Mouse (Mus musculus): ENCODE data around the gene Gucy1b1.

The Gucy1b1 gene

GRCm38 (mm10) chr3:82074201-82074851 lies at the start of gene Gucy1b1:
TSS of gene Gucy1b1 (minus strand) at chr3:82074689.
- in situ Hi-C loops (cut with MboI, MseI) = no loop called here

- in situ Hi-C loops (cut with MboI, MseI) = no loop called here
These were observed 44.4 kb upstream of the Gucy1b1 start for GRCm38 (mm10) chr3:82118916-82119315.

GRCm38 (mm10) chr3:82112439-82112838 lies 38.0 kb upstream of the Gucy1b1 start:
- in situ Hi-C loops (cut with MboI, MseI) = no loop called here

- in situ Hi-C loops (cut with MboI, MseI) = no loop called here
These were observed 37.5 kb upstream of the Gucy1b1 start for GRCm38 (mm10) chr3:82111986-82112385.

- in situ Hi-C loops (cut with MboI, MseI) = no loop called here
These were observed 34.5 kb upstream of the Gucy1b1 start for GRCm38 (mm10) chr3:82108951-82109350.

- in situ Hi-C loops (cut with MboI, MseI) = no loop called here
These were observed 29.7 kb upstream of the Gucy1b1 start for GRCm38 (mm10) chr3:82104229-82104628.

GRCm38 (mm10) chr3:82099127-82099526 lies 24.6 kb upstream of the Gucy1b1 start:
- in situ Hi-C loops (cut with MboI, MseI) = no loop called here

- in situ Hi-C loops (cut with MboI, MseI) = no loop called here
These were observed 22.3 kb upstream of the Gucy1b1 start for GRCm38 (mm10) chr3:82096801-82097200.

GRCm38 (mm10) chr3:82073741-82074181 lies 728 bp downstream of the Gucy1b1 start:
- in situ Hi-C loops (cut with MboI, MseI) = no loop called here

- in situ Hi-C loops (cut with MboI, MseI) = no loop called here
These were observed 6.7 kb downstream of the Gucy1b1 start for GRCm38 (mm10) chr3:82067830-82068229.

- in situ Hi-C loops (cut with MboI, MseI) = no loop called here
These were observed 12.9 kb downstream of the Gucy1b1 start for GRCm38 (mm10) chr3:82061402-82062180.

- in situ Hi-C loops (cut with MboI, MseI) = loop anchor here in 1 of 2 experiments (5.0 kb wide), 1 partner anchor 280 kb away; no protein-coding TSS in a partner anchor
These were observed 17.3 kb downstream of the Gucy1b1 start for GRCm38 (mm10) chr3:82057201-82057600.

GRCm38 (mm10) chr3:82054283-82054974 lies 20.1 kb downstream of the Gucy1b1 start:
- in situ Hi-C loops (cut with MboI, MseI) = no loop called here

GRCm38 (mm10) chr3:82052029-82052428 lies 22.5 kb downstream of the Gucy1b1 start:
- in situ Hi-C loops (cut with MboI, MseI) = no loop called here

GRCm38 (mm10) chr3:82051468-82051867 lies 23.0 kb downstream of the Gucy1b1 start:
- in situ Hi-C loops (cut with MboI, MseI) = no loop called here

GRCm38 (mm10) chr3:82048681-82049080 lies 25.8 kb downstream of the Gucy1b1 start:
- in situ Hi-C loops (cut with MboI, MseI) = loop anchor here in 1 of 2 experiments (5.0 to 25.0 kb wide), 2 partner anchors 284 to 814 kb away; no protein-coding TSS in a partner anchor

GRCm38 (mm10) chr3:82048078-82048477 lies 26.4 kb downstream of the Gucy1b1 start:
- in situ Hi-C loops (cut with MboI, MseI) = loop anchor here in 1 of 2 experiments (5.0 to 25.0 kb wide), 2 partner anchors 284 to 814 kb away; no protein-coding TSS in a partner anchor

- in situ Hi-C loops (cut with MboI, MseI) = loop anchor here in 1 of 2 experiments (5.0 to 25.0 kb wide), 2 partner anchors 285 to 815 kb away; no protein-coding TSS in a partner anchor
These were observed 27.3 kb downstream of the Gucy1b1 start for GRCm38 (mm10) chr3:82047100-82047753.

GRCm38 (mm10) chr3:82046087-82046486 lies 28.4 kb downstream of the Gucy1b1 start:
- in situ Hi-C loops (cut with MboI, MseI) = loop anchor here in 1 of 2 experiments (5.0 to 25.0 kb wide), 2 partner anchors 286 to 816 kb away; no protein-coding TSS in a partner anchor

- in situ Hi-C loops (cut with MboI, MseI) = loop anchor here in 1 of 2 experiments (5.0 to 25.0 kb wide), 2 partner anchors 287 to 817 kb away; no protein-coding TSS in a partner anchor
These were observed 29.6 kb downstream of the Gucy1b1 start for GRCm38 (mm10) chr3:82044902-82045301.

GRCm38 (mm10) chr3:82043676-82044075 lies 30.8 kb downstream of the Gucy1b1 start:
- in situ Hi-C loops (cut with MboI, MseI) = loop anchor here in 1 of 2 experiments (25.0 kb wide), 1 partner anchor 819 kb away; no protein-coding TSS in a partner anchor
